Mouse (Mus musculus): ENCODE data around the gene Gstm3.

DNA sequence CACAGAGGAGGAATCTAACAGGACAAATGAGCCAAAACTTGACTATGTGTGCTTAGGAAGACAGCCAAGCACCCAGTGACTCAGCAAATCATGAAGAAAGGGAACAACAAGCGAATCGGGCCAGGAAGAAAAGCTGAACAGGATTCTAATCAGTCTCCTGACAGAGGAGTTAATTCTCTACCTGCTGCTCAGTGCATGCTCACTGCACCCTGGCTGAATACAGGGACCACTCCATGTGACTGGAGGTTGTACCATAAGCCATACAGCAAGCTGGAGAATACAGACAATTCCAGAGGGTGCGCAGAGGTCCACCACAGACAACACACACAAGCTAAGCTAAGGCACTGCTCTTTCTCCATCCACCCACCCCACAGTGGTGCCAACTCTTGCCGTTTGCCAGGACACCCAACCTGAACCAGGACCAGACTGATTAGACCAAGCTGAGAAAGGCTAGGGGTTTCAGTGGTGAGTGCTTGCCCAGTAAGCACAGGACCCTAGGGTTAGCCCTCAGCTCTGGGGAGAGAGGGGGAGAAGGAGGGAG, 44.3 kb upstream of the Gstm3 start:
- TF ChIP-seq CTCF (conservative IDR thresholded peaks at IDR 0.05; ENCODE audit: insufficient read depth, insufficient read length, low read depth, low read length): no peak
- no peak for TF ChIP-seq POLR2A (IDR thresholded peaks at IDR 0.05; ENCODE audit: low read depth, low read length)
